Mouse (Mus musculus) thymus, adult 18-20 months (tissue): ENCODE measurements around the gene Wwp2.

ENCODE experiments used
- DNase-seq, 2 experiments: peaks; one replicate each; pipeline ENCODE4 v3.0.0; 2022; ENCODE audit warnings: mixed read lengths in 2 of 2

The Wwp2 gene

GRCm38 (mm10) chr8:107435421-107435961, 674 bp upstream of the Wwp2 start:
- DNase-seq: no peak

- peak in 1 of 2 experiments; percentile 10 for DNase-seq
Observed at GRCm38 (mm10) chr8:107436841-107437421, 766 bp downstream of the Wwp2 start.

- no peak for DNase-seq
Observed at GRCm38 (mm10) chr8:107437711-107438110, 1.5 kb downstream of the Wwp2 start.

GRCm38 (mm10) chr8:107439880-107440625, 3.9 kb downstream of the Wwp2 start:
- DNase-seq: no peak

- no peak for DNase-seq
Observed at GRCm38 (mm10) chr8:107444626-107445025, 8.5 kb downstream of the Wwp2 start.

GRCm38 (mm10) chr8:107447713-107448112, 11.5 kb downstream of the Wwp2 start:
- DNase-seq: no peak

- no peak for DNase-seq
Observed at GRCm38 (mm10) chr8:107448382-107448889, 12.3 kb downstream of the Wwp2 start.

- no peak for DNase-seq
Observed at GRCm38 (mm10) chr8:107449130-107449529, 13.0 kb downstream of the Wwp2 start.

GRCm38 (mm10) chr8:107449655-107450054, 13.5 kb downstream of the Wwp2 start:
- DNase-seq: no peak

- no peak for DNase-seq
Observed at GRCm38 (mm10) chr8:107451414-107452066, 15.4 kb downstream of the Wwp2 start.

GRCm38 (mm10) chr8:107453386-107453785, 17.2 kb downstream of the Wwp2 start:
- no peak for DNase-seq

GRCm38 (mm10) chr8:107455268-107455667, 19.1 kb downstream of the Wwp2 start:
- no peak for DNase-seq

- no peak for DNase-seq
Observed at GRCm38 (mm10) chr8:107457725-107458124, 21.6 kb downstream of the Wwp2 start.

GRCm38 (mm10) chr8:107458281-107458680, 22.1 kb downstream of the Wwp2 start:
- DNase-seq: no peak

GRCm38 (mm10) chr8:107462423-107462822, 26.3 kb downstream of the Wwp2 start:
- no peak for DNase-seq

GRCm38 (mm10) chr8:107465332-107465990, 29.3 kb downstream of the Wwp2 start:
- DNase-seq: no peak

GRCm38 (mm10) chr8:107466642-107467041, 30.5 kb downstream of the Wwp2 start:
- no peak for DNase-seq

GRCm38 (mm10) chr8:107468811-107469302, 32.7 kb downstream of the Wwp2 start:
- DNase-seq: no peak

- no peak for DNase-seq
Observed at GRCm38 (mm10) chr8:107470302-107470701, 34.1 kb downstream of the Wwp2 start.

- DNase-seq: no peak
Observed at GRCm38 (mm10) chr8:107472403-107473100, 36.4 kb downstream of the Wwp2 start.

- no peak for DNase-seq
Observed at GRCm38 (mm10) chr8:107473369-107473768, 37.2 kb downstream of the Wwp2 start.

- DNase-seq: no peak
Observed at GRCm38 (mm10) chr8:107475613-107476012, 39.4 kb downstream of the Wwp2 start.
